Mouse (Mus musculus) T-cell, adult 2 months (primary cell): ENCODE data around the gene Rasgrf1.
"Not testable (repeated sequence)": the region's sequence is repeated elsewhere in the genome, so short reads cannot be mapped to it uniquely, and the experiment has no call there.

Experiments
- DNase-seq: peaks from one replicate; pipeline ENCODE4 v3.0.0; 2022; ENCODE audit warnings: low spot score

The Rasgrf1 gene

GRCm38 (mm10) chr9:90040916-90041315 is 131.2 kb downstream of the Rasgrf1 start:
- DNase-seq = no peak

- DNase-seq = no peak
Observed at GRCm38 (mm10) chr9:90041556-90041955, 131.8 kb downstream of the Rasgrf1 start.

GRCm38 (mm10) chr9:90042906-90043305 is 133.2 kb downstream of the Rasgrf1 start:
- not testable (repeated sequence) for DNase-seq

GRCm38 (mm10) chr9:90045191-90045590 is 135.5 kb downstream of the Rasgrf1 start:
- no peak for DNase-seq

- DNase-seq = no peak
Observed at GRCm38 (mm10) chr9:90047937-90048627, 138.4 kb downstream of the Rasgrf1 start.

GRCm38 (mm10) chr9:90053852-90054251 is 144.1 kb downstream of the Rasgrf1 start, which contains the start of gene Ctsh:
Gene Ctsh, plus strand, starts transcription at chr9:90054152.
- no peak for DNase-seq

- no peak for DNase-seq
Observed at GRCm38 (mm10) chr9:90054371-90055145, 144.8 kb downstream of the Rasgrf1 start.

- DNase-seq = no peak
Observed at GRCm38 (mm10) chr9:90055409-90055808, 145.7 kb downstream of the Rasgrf1 start.

GRCm38 (mm10) chr9:90055911-90056310 is 146.2 kb downstream of the Rasgrf1 start:
- DNase-seq = no peak

GRCm38 (mm10) chr9:90056716-90057115 is 147.0 kb downstream of the Rasgrf1 start:
- DNase-seq = no peak

- DNase-seq = no peak
Observed at GRCm38 (mm10) chr9:90059828-90060573, 150.3 kb downstream of the Rasgrf1 start.

GRCm38 (mm10) chr9:90060574-90060875 is 150.8 kb downstream of the Rasgrf1 start:
- no peak for DNase-seq

GRCm38 (mm10) chr9:90060932-90061331 is 151.2 kb downstream of the Rasgrf1 start:
- DNase-seq = not testable (repeated sequence)

GRCm38 (mm10) chr9:90067341-90067740 is 157.6 kb downstream of the Rasgrf1 start:
- no peak for DNase-seq

GRCm38 (mm10) chr9:90068786-90069185 is 159.1 kb downstream of the Rasgrf1 start:
- DNase-seq = no peak

GRCm38 (mm10) chr9:90069485-90069884 is 159.8 kb downstream of the Rasgrf1 start:
- DNase-seq = no peak

GRCm38 (mm10) chr9:90070174-90070573 is 160.5 kb downstream of the Rasgrf1 start:
- no peak for DNase-seq

- no peak for DNase-seq
Observed at GRCm38 (mm10) chr9:90075336-90075735, 165.6 kb downstream of the Rasgrf1 start.

- no peak for DNase-seq
Observed at GRCm38 (mm10) chr9:90076131-90076530, 166.4 kb downstream of the Rasgrf1 start.
